Mouse (Mus musculus): ENCODE results near the gene Cdh20. TPM values are rescaled to one million over a fixed set of nuclear protein-coding genes. Genes with fewer than 3 reads are reported as not detected.
"Not testable (repeated sequence)": the region's sequence is repeated elsewhere in the genome, so short reads cannot be mapped to it uniquely, and the experiment has no call there.

Gene Cdh20
- total and polyA plus RNA-seq, 2 experiments = not detected

- no peak for TF ChIP-seq POLR2A (IDR thresholded peaks at IDR 0.05; ENCODE audit: extremely low read depth, insufficient read depth, low read length)
- no peaks in the 10 kb centered on the region for H3K27me3 ChIP-seq (ENCODE audit: control insufficient read depth, insufficient read depth, low read length)
These were observed 149.0 kb downstream of the Cdh20 start for GRCm38 (mm10) chr1:104917307-104917836.

GRCm38 (mm10) chr1:104933051-104933450 is 164.7 kb downstream of the Cdh20 start:
- no peak overlapping the region for H3K27ac ChIP-seq (replicated peaks; ENCODE audit: insufficient read depth, low read depth, low read length)
- TF ChIP-seq POLR2A (IDR thresholded peaks at IDR 0.05; ENCODE audit: extremely low read depth, insufficient read depth, low read length) = no peak
- TF ChIP-seq CTCF (IDR thresholded peaks at IDR 0.05; ENCODE audit: low read depth, low read length) = no peak
- no peaks in the 10 kb centered on the region for H3K79me2 ChIP-seq (ENCODE audit: control insufficient read depth, insufficient read depth, low read length)
- H3K9ac ChIP-seq (ENCODE audit: low read depth, low read length) = no peak overlapping the region
- 53% methylated on average over 7 of the region's 7 CpGs for WGBS
- no peaks in the 10 kb centered on the region for H3K36me3 ChIP-seq (ENCODE audit: control insufficient read depth, insufficient read depth, low read length)
- no peak for DNase-seq (ENCODE audit: extremely low read depth, low read depth, low spot score)
- no peak overlapping the region for H3K4me3 ChIP-seq (ENCODE audit: insufficient read depth, low read depth, low read length)
- no peaks in the 10 kb centered on the region for H3K27me3 ChIP-seq (ENCODE audit: control insufficient read depth, insufficient read depth, low read length)
- no peaks in the 10 kb centered on the region for H3K4me1 ChIP-seq (ENCODE audit: control insufficient read depth, insufficient read depth, low read length)

More at GRCm38 (mm10) chr1:104917307-104917836, 149.0 kb downstream of the Cdh20 start:
- no peak overlapping the region for H3K4me3 ChIP-seq (ENCODE audit: insufficient read depth, low read depth, low read length)
- no peak overlapping the region for H3K27ac ChIP-seq (replicated peaks; ENCODE audit: insufficient read depth, low read depth, low read length)
- no peak for DNase-seq (ENCODE audit: extremely low read depth, low read depth, low spot score)
- 44% methylated on average over 1 of the region's 1 CpGs for WGBS
- H3K36me3 ChIP-seq (ENCODE audit: control insufficient read depth, insufficient read depth, low read length) = no peaks in the 10 kb centered on the region
- H3K79me2 ChIP-seq (ENCODE audit: control insufficient read depth, insufficient read depth, low read length) = no peaks in the 10 kb centered on the region
- no peak overlapping the region for H3K9ac ChIP-seq (ENCODE audit: low read depth, low read length)
- H3K4me1 ChIP-seq (ENCODE audit: control insufficient read depth, insufficient read depth, low read length) = no peaks in the 10 kb centered on the region

- 75% methylated on average over 4 of the region's 4 CpGs for WGBS
- TF ChIP-seq CTCF (IDR thresholded peaks at IDR 0.05; ENCODE audit: low read depth, low read length) (no peak), POLR2A (IDR thresholded peaks at IDR 0.05; ENCODE audit: extremely low read depth, insufficient read depth, low read length) (no peak)
- no peaks in the 10 kb centered on the region for H3K36me3 ChIP-seq (ENCODE audit: control insufficient read depth, insufficient read depth, low read length)
- H3K79me2 ChIP-seq (ENCODE audit: control insufficient read depth, insufficient read depth, low read length) = no peaks in the 10 kb centered on the region
- H3K9ac ChIP-seq (ENCODE audit: low read depth, low read length) = no peak overlapping the region
- no peaks in the 10 kb centered on the region for H3K27me3 ChIP-seq (ENCODE audit: control insufficient read depth, insufficient read depth, low read length)
- no peak overlapping the region for H3K4me3 ChIP-seq (ENCODE audit: insufficient read depth, low read depth, low read length)
- H3K27ac ChIP-seq (replicated peaks; ENCODE audit: insufficient read depth, low read depth, low read length) = no peak overlapping the region
- H3K4me1 ChIP-seq (ENCODE audit: control insufficient read depth, insufficient read depth, low read length) = no peaks in the 10 kb centered on the region
- DNase-seq (ENCODE audit: extremely low read depth, low read depth, low spot score) = no peak
These were observed 168.6 kb downstream of the Cdh20 start for GRCm38 (mm10) chr1:104936966-104937365.

GRCm38 (mm10) chr1:104939156-104939555 is 170.8 kb downstream of the Cdh20 start:
- Histone ChIP-seq H3K79me2 (ENCODE audit: control insufficient read depth, insufficient read depth, low read length) (no peaks in the 10 kb centered on the region), H3K4me3 (ENCODE audit: insufficient read depth, low read depth, low read length) (no peak overlapping the region), H3K27ac (replicated peaks; ENCODE audit: insufficient read depth, low read depth, low read length) (no peak overlapping the region), H3K36me3 (ENCODE audit: control insufficient read depth, insufficient read depth, low read length) (no peaks in the 10 kb centered on the region), H3K27me3 (ENCODE audit: control insufficient read depth, insufficient read depth, low read length) (no peaks in the 10 kb centered on the region), H3K9ac (ENCODE audit: low read depth, low read length) (no peak overlapping the region), H3K4me1 (ENCODE audit: control insufficient read depth, insufficient read depth, low read length) (no peaks in the 10 kb centered on the region)
- peak; percentile 87 for DNase-seq (ENCODE audit: extremely low read depth, low read depth, low spot score)
- no peak for TF ChIP-seq CTCF (IDR thresholded peaks at IDR 0.05; ENCODE audit: low read depth, low read length)
- TF ChIP-seq POLR2A (IDR thresholded peaks at IDR 0.05; ENCODE audit: extremely low read depth, insufficient read depth, low read length) = no peak

- Histone ChIP-seq H3K9ac (ENCODE audit: low read depth, low read length) (no peak overlapping the region), H3K79me2 (ENCODE audit: control insufficient read depth, insufficient read depth, low read length) (no peaks in the 10 kb centered on the region), H3K4me3 (ENCODE audit: insufficient read depth, low read depth, low read length) (no peak overlapping the region), H3K4me1 (ENCODE audit: control insufficient read depth, insufficient read depth, low read length) (no peaks in the 10 kb centered on the region), H3K36me3 (ENCODE audit: control insufficient read depth, insufficient read depth, low read length) (no peaks in the 10 kb centered on the region), H3K27me3 (ENCODE audit: control insufficient read depth, insufficient read depth, low read length) (no peaks in the 10 kb centered on the region), H3K27ac (replicated peaks; ENCODE audit: insufficient read depth, low read depth, low read length) (no peak overlapping the region)
- DNase-seq (ENCODE audit: extremely low read depth, low read depth, low spot score) = peak; percentile 33
- WGBS = 35% methylated on average over 2 of the region's 2 CpGs
- TF ChIP-seq CTCF (IDR thresholded peaks at IDR 0.05; ENCODE audit: low read depth, low read length) (peak; percentile 75), POLR2A (IDR thresholded peaks at IDR 0.05; ENCODE audit: extremely low read depth, insufficient read depth, low read length) (no peak)
These were observed 176.3 kb downstream of the Cdh20 start for GRCm38 (mm10) chr1:104944470-104945109.

GRCm38 (mm10) chr1:104945110-104945489 is 176.8 kb downstream of the Cdh20 start:
- Histone ChIP-seq H3K79me2 (ENCODE audit: control insufficient read depth, insufficient read depth, low read length) (no peaks in the 10 kb centered on the region), H3K9ac (ENCODE audit: low read depth, low read length) (no peak overlapping the region), H3K27me3 (ENCODE audit: control insufficient read depth, insufficient read depth, low read length) (no peaks in the 10 kb centered on the region), H3K27ac (replicated peaks; ENCODE audit: insufficient read depth, low read depth, low read length) (no peak overlapping the region), H3K36me3 (ENCODE audit: control insufficient read depth, insufficient read depth, low read length) (no peaks in the 10 kb centered on the region), H3K4me3 (ENCODE audit: insufficient read depth, low read depth, low read length) (no peak overlapping the region), H3K4me1 (ENCODE audit: control insufficient read depth, insufficient read depth, low read length) (no peaks in the 10 kb centered on the region)
- WGBS = 83% methylated on average over 2 of the region's 2 CpGs
- TF ChIP-seq CTCF (IDR thresholded peaks at IDR 0.05; ENCODE audit: low read depth, low read length) = no peak
- no peak for TF ChIP-seq POLR2A (IDR thresholded peaks at IDR 0.05; ENCODE audit: extremely low read depth, insufficient read depth, low read length)
- no peak for DNase-seq (ENCODE audit: extremely low read depth, low read depth, low spot score)

GRCm38 (mm10) chr1:104949640-104950039 is 181.3 kb downstream of the Cdh20 start:
- H3K4me1 ChIP-seq (ENCODE audit: control insufficient read depth, insufficient read depth, low read length); H3K36me3 ChIP-seq (ENCODE audit: control insufficient read depth, insufficient read depth, low read length); DNase-seq (ENCODE audit: extremely low read depth, low read depth, low spot score); H3K27me3 ChIP-seq (ENCODE audit: control insufficient read depth, insufficient read depth, low read length); H3K27ac ChIP-seq (replicated peaks; ENCODE audit: insufficient read depth, low read depth, low read length); H3K79me2 ChIP-seq (ENCODE audit: control insufficient read depth, insufficient read depth, low read length); H3K9ac ChIP-seq (ENCODE audit: low read depth, low read length); H3K4me3 ChIP-seq (ENCODE audit: insufficient read depth, low read depth, low read length): not testable (repeated sequence)
- 87% methylated on average over 2 of the region's 2 CpGs for WGBS
